Mouse (Mus musculus): ENCODE measurements around the gene Frmd4a.

GRCm38 (mm10) chr2:4562373-4562772, 544.9 kb downstream of the Frmd4a start:
- no peak for TF ChIP-seq CTCF (IDR thresholded peaks at IDR 0.05; ENCODE audit: extremely low read depth, insufficient read length, insufficient replicate concordance, low read depth, low read length)
- TF ChIP-seq POLR2A (IDR thresholded peaks at IDR 0.05; ENCODE audit: low read depth, low read length), result no peak
